Mouse (Mus musculus): Measurements from ENCODE around the gene Magi2.

The Magi2 gene

GRCm38 (mm10) chr5:20741936-20742335 is 1515.1 kb downstream of the Magi2 start:
- DNase-seq, result no peak

GRCm38 (mm10) chr5:20748142-20748541 is 1521.3 kb downstream of the Magi2 start:
- DNase-seq, result no peak

GRCm38 (mm10) chr5:20748856-20749255 is 1522.0 kb downstream of the Magi2 start:
- DNase-seq, result no peak

GRCm38 (mm10) chr5:20749535-20749934 is 1522.7 kb downstream of the Magi2 start:
- DNase-seq, result no peak

- DNase-seq, result no peak
These were observed 1524.2 kb downstream of the Magi2 start for GRCm38 (mm10) chr5:20751000-20751399.

- peak; percentile 19 for DNase-seq
These were observed 1524.9 kb downstream of the Magi2 start for GRCm38 (mm10) chr5:20751696-20752095.

GRCm38 (mm10) chr5:20753096-20753495 is 1526.3 kb downstream of the Magi2 start:
- no peak for DNase-seq

- DNase-seq, result no peak
These were observed 1527.1 kb downstream of the Magi2 start for GRCm38 (mm10) chr5:20753963-20754362.

All from embryo, embryonic 11 days (tissue).